Mouse (Mus musculus): ENCODE results near the gene Cmtm6. TPM values are rescaled to one million over a fixed set of nuclear protein-coding genes. Genes with fewer than 3 reads are reported as not detected.
"Not testable (repeated sequence)": the region's sequence is repeated elsewhere in the genome, so short reads cannot be mapped to it uniquely, and the experiment has no call there.

Cmtm6 gene
- polyA plus RNA-seq, 1 experiment from 2014 or later: 19.2 TPM

GRCm38 (mm10) chr9:114695662-114696061 is 35.3 kb upstream of the Cmtm6 start:
- not testable (repeated sequence) for H3K27me3 ChIP-seq (ENCODE audit: control insufficient read depth, insufficient read depth, low read length); H3K9me3 ChIP-seq (ENCODE audit: control insufficient read depth, low read length); H3K4me3 ChIP-seq (replicated peaks; ENCODE audit: low read depth, low read length); H3K27ac ChIP-seq (replicated peaks; ENCODE audit: low read depth, low read length); ATAC-seq (ENCODE audit: low FRiP score, low TSS enrichment); DNase-seq; H3K9ac ChIP-seq (replicated peaks; ENCODE audit: low read length); H3K4me1 ChIP-seq (ENCODE audit: control insufficient read depth, insufficient read depth, low read length); H3K4me2 ChIP-seq (ENCODE audit: low read length)
- H3K36me3 ChIP-seq (ENCODE audit: control insufficient read depth, insufficient read depth, low read length): peaks cover 51% of the 10 kb centered on the region
- 94% methylated on average over 8 of the region's 8 CpGs for WGBS

- H3K36me3 ChIP-seq (ENCODE audit: control insufficient read depth, insufficient read depth, low read length): peaks cover 55% of the 10 kb centered on the region
- no peaks in the 10 kb centered on the region for H3K27me3 ChIP-seq (ENCODE audit: control insufficient read depth, insufficient read depth, low read length)
- H3K4me3 ChIP-seq (replicated peaks; ENCODE audit: low read depth, low read length): no peak overlapping the region
- H3K9ac ChIP-seq (replicated peaks; ENCODE audit: low read length): no peak overlapping the region
- H3K4me2 ChIP-seq (ENCODE audit: low read length): no peak overlapping the region
- WGBS: 97% methylated on average over 4 of the region's 4 CpGs
- no peaks in the 10 kb centered on the region for H3K9me3 ChIP-seq (ENCODE audit: control insufficient read depth, low read length)
- no peak overlapping the region for H3K27ac ChIP-seq (replicated peaks; ENCODE audit: low read depth, low read length)
- DNase-seq (no peak), ATAC-seq (ENCODE audit: low FRiP score, low TSS enrichment) (no peak)
- H3K4me1 ChIP-seq (ENCODE audit: control insufficient read depth, insufficient read depth, low read length): no peaks in the 10 kb centered on the region
Observed at GRCm38 (mm10) chr9:114697072-114697471, 33.8 kb upstream of the Cmtm6 start.

GRCm38 (mm10) chr9:114697926-114698325 is 33.0 kb upstream of the Cmtm6 start:
- H3K4me3 ChIP-seq (replicated peaks; ENCODE audit: low read depth, low read length): no peak overlapping the region
- ATAC-seq (ENCODE audit: low FRiP score, low TSS enrichment): no peak
- 93% methylated on average over 5 of the region's 5 CpGs for WGBS

GRCm38 (mm10) chr9:114699262-114699661 is 31.7 kb upstream of the Cmtm6 start:
- no peaks in the 10 kb centered on the region for H3K4me1 ChIP-seq (ENCODE audit: control insufficient read depth, insufficient read depth, low read length)
- no peaks in the 10 kb centered on the region for H3K27me3 ChIP-seq (ENCODE audit: control insufficient read depth, insufficient read depth, low read length)
- no peak overlapping the region for H3K27ac ChIP-seq (replicated peaks; ENCODE audit: low read depth, low read length)
- WGBS: 73% methylated on average over 6 of the region's 6 CpGs
- H3K4me3 ChIP-seq (replicated peaks; ENCODE audit: low read depth, low read length): no peak overlapping the region
- H3K4me2 ChIP-seq (ENCODE audit: low read length): no peak overlapping the region
- no peaks in the 10 kb centered on the region for H3K9me3 ChIP-seq (ENCODE audit: control insufficient read depth, low read length)
- H3K9ac ChIP-seq (replicated peaks; ENCODE audit: low read length): no peak overlapping the region
- DNase-seq (no peak), ATAC-seq (ENCODE audit: low FRiP score, low TSS enrichment) (no peak)
- peaks cover 35% of the 10 kb centered on the region for H3K36me3 ChIP-seq (ENCODE audit: control insufficient read depth, insufficient read depth, low read length)

More at GRCm38 (mm10) chr9:114697926-114698325, 33.0 kb upstream of the Cmtm6 start:
- H3K9me3 ChIP-seq (ENCODE audit: control insufficient read depth, low read length): no peaks in the 10 kb centered on the region
- H3K4me1 ChIP-seq (ENCODE audit: control insufficient read depth, insufficient read depth, low read length): no peaks in the 10 kb centered on the region
- no peak overlapping the region for H3K27ac ChIP-seq (replicated peaks; ENCODE audit: low read depth, low read length)
- H3K4me2 ChIP-seq (ENCODE audit: low read length): no peak overlapping the region
- peaks cover 46% of the 10 kb centered on the region for H3K36me3 ChIP-seq (ENCODE audit: control insufficient read depth, insufficient read depth, low read length)
- H3K27me3 ChIP-seq (ENCODE audit: control insufficient read depth, insufficient read depth, low read length): no peaks in the 10 kb centered on the region
- no peak for DNase-seq
- no peak overlapping the region for H3K9ac ChIP-seq (replicated peaks; ENCODE audit: low read length)

GRCm38 (mm10) chr9:114699882-114700665 is 30.8 kb upstream of the Cmtm6 start:
- ATAC-seq (ENCODE audit: low FRiP score, low TSS enrichment): no peak
- H3K4me3 ChIP-seq (replicated peaks; ENCODE audit: low read depth, low read length): no peak overlapping the region
- H3K27me3 ChIP-seq (ENCODE audit: control insufficient read depth, insufficient read depth, low read length): no peaks in the 10 kb centered on the region
- H3K9ac ChIP-seq (replicated peaks; ENCODE audit: low read length): no peak overlapping the region
- H3K27ac ChIP-seq (replicated peaks; ENCODE audit: low read depth, low read length): no peak overlapping the region
- WGBS: 93% methylated on average over 16 of the region's 16 CpGs
- no peaks in the 10 kb centered on the region for H3K4me1 ChIP-seq (ENCODE audit: control insufficient read depth, insufficient read depth, low read length)
- no peak overlapping the region for H3K4me2 ChIP-seq (ENCODE audit: low read length)
- H3K9me3 ChIP-seq (ENCODE audit: control insufficient read depth, low read length): no peaks in the 10 kb centered on the region
- peaks cover 33% of the 10 kb centered on the region for H3K36me3 ChIP-seq (ENCODE audit: control insufficient read depth, insufficient read depth, low read length)
- no peak for DNase-seq

GRCm38 (mm10) chr9:114701031-114701430 is 29.9 kb upstream of the Cmtm6 start:
- ATAC-seq (ENCODE audit: low FRiP score, low TSS enrichment) (no peak), DNase-seq (no peak)
- Histone ChIP-seq H3K4me2 (ENCODE audit: low read length) (no peak overlapping the region), H3K9me3 (ENCODE audit: control insufficient read depth, low read length) (no peaks in the 10 kb centered on the region), H3K4me1 (ENCODE audit: control insufficient read depth, insufficient read depth, low read length) (no peaks in the 10 kb centered on the region), H3K4me3 (replicated peaks; ENCODE audit: low read depth, low read length) (no peak overlapping the region), H3K27ac (replicated peaks; ENCODE audit: low read depth, low read length) (no peak overlapping the region), H3K27me3 (ENCODE audit: control insufficient read depth, insufficient read depth, low read length) (no peaks in the 10 kb centered on the region), H3K36me3 (ENCODE audit: control insufficient read depth, insufficient read depth, low read length) (peaks cover 43% of the 10 kb centered on the region), H3K9ac (replicated peaks; ENCODE audit: low read length) (no peak overlapping the region)
- 96% methylated on average over 2 of the region's 2 CpGs for WGBS

- Histone ChIP-seq H3K27ac (replicated peaks; ENCODE audit: low read depth, low read length) (no peak overlapping the region), H3K4me1 (ENCODE audit: control insufficient read depth, insufficient read depth, low read length) (no peaks in the 10 kb centered on the region), H3K9me3 (ENCODE audit: control insufficient read depth, low read length) (no peaks in the 10 kb centered on the region), H3K36me3 (ENCODE audit: control insufficient read depth, insufficient read depth, low read length) (peaks cover 44% of the 10 kb centered on the region), H3K9ac (replicated peaks; ENCODE audit: low read length) (no peak overlapping the region), H3K4me2 (ENCODE audit: low read length) (no peak overlapping the region), H3K4me3 (replicated peaks; ENCODE audit: low read depth, low read length) (no peak overlapping the region), H3K27me3 (ENCODE audit: control insufficient read depth, insufficient read depth, low read length) (no peaks in the 10 kb centered on the region)
- ATAC-seq (ENCODE audit: low FRiP score, low TSS enrichment) (no peak), DNase-seq (no peak)
- WGBS: 93% methylated on average over 4 of the region's 4 CpGs
Observed at GRCm38 (mm10) chr9:114701921-114702320, 29.0 kb upstream of the Cmtm6 start.

- H3K4me3 ChIP-seq (replicated peaks; ENCODE audit: low read depth, low read length): no peak overlapping the region
- no peaks in the 10 kb centered on the region for H3K27me3 ChIP-seq (ENCODE audit: control insufficient read depth, insufficient read depth, low read length)
- H3K9ac ChIP-seq (replicated peaks; ENCODE audit: low read length): no peak overlapping the region
- ATAC-seq (ENCODE audit: low FRiP score, low TSS enrichment) (no peak), DNase-seq (no peak)
- peaks cover 75% of the 10 kb centered on the region for H3K36me3 ChIP-seq (ENCODE audit: control insufficient read depth, insufficient read depth, low read length)
- no peaks in the 10 kb centered on the region for H3K9me3 ChIP-seq (ENCODE audit: control insufficient read depth, low read length)
- no peaks in the 10 kb centered on the region for H3K4me1 ChIP-seq (ENCODE audit: control insufficient read depth, insufficient read depth, low read length)
- 96% methylated on average over 4 of the region's 4 CpGs for WGBS
- no peak overlapping the region for H3K4me2 ChIP-seq (ENCODE audit: low read length)
- no peak overlapping the region for H3K27ac ChIP-seq (replicated peaks; ENCODE audit: low read depth, low read length)
Observed at GRCm38 (mm10) chr9:114707805-114708204, 23.1 kb upstream of the Cmtm6 start.

GRCm38 (mm10) chr9:114710345-114710744 is 20.6 kb upstream of the Cmtm6 start:
- ATAC-seq (ENCODE audit: low FRiP score, low TSS enrichment) (no peak), DNase-seq (peak; percentile 64)
- Histone ChIP-seq H3K27ac (replicated peaks; ENCODE audit: low read depth, low read length) (no peak overlapping the region), H3K4me1 (ENCODE audit: control insufficient read depth, insufficient read depth, low read length) (no peaks in the 10 kb centered on the region), H3K4me2 (ENCODE audit: low read length) (no peak overlapping the region), H3K9ac (replicated peaks; ENCODE audit: low read length) (no peak overlapping the region), H3K9me3 (ENCODE audit: control insufficient read depth, low read length) (no peaks in the 10 kb centered on the region), H3K36me3 (ENCODE audit: control insufficient read depth, insufficient read depth, low read length) (peaks cover 92% of the 10 kb centered on the region), H3K27me3 (ENCODE audit: control insufficient read depth, insufficient read depth, low read length) (no peaks in the 10 kb centered on the region), H3K4me3 (replicated peaks; ENCODE audit: low read depth, low read length) (no peak overlapping the region)
- 83% methylated on average over 7 of the region's 7 CpGs for WGBS
